In genomic region chr6:118064968-118065530, GRCm38 (mm10) we compare ENCODE assay signal across 8 mouse cellular contexts. TPM values are rescaled to one million over a fixed set of nuclear protein-coding genes. Genes with fewer than 3 reads are reported as not detected.
A peak's percentile ranks its signal among the peaks of the same experiment; 100 is the strongest.
DNase-seq lines count a peak whose midpoint lies in the region; ATAC-seq and TF ChIP-seq lines count a peak whose summit lies in the region.

No protein-coding gene starts in this region.

- H3K9ac ChIP-seq in heart, postnatal 0 days (replicated peaks; ENCODE audit: low read depth, low read length), result no peak overlapping the region
- H3K9ac ChIP-seq in limb, embryonic 14.5 days (ENCODE audit: low read depth, low read length, severe bottlenecking), result no peak overlapping the region
- H3K9ac ChIP-seq in midbrain, postnatal 0 days (replicated peaks; ENCODE audit: low read length, poor library complexity, severe bottlenecking), result no peak overlapping the region

- peak overlapping the region; percentile 55; the same call in 1 of the 2 replicates for H3K4me3 ChIP-seq in heart, postnatal 0 days (ENCODE audit: low read depth, low read length)
- H3K4me3 ChIP-seq in limb, embryonic 14.5 days (replicated peaks; ENCODE audit: low read length), result no peak overlapping the region
- H3K4me3 ChIP-seq in midbrain, postnatal 0 days (ENCODE audit: low read depth, low read length), result no peak overlapping the region

- TF ChIP-seq EP300 in heart, postnatal 0 days (IDR thresholded peaks at IDR 0.05; ENCODE audit: low read depth), result no peak

- H3K27ac ChIP-seq in heart, postnatal 0 days (ENCODE audit: low read depth), result no peak overlapping the region
- no peak overlapping the region for H3K27ac ChIP-seq in limb, embryonic 14.5 days (replicated peaks; ENCODE audit: low read depth, low read length)
- no peak overlapping the region for H3K27ac ChIP-seq in midbrain, postnatal 0 days (ENCODE audit: low read depth, low read length)

- DNase-seq in layer of hippocampus, postnatal 10 days (ENCODE audit: low spot score in 2 of 2), result peak; percentile 68 to 73
- DNase-seq in layer of hippocampus, postnatal 36 days, result no peak
- peak; percentile 29 for DNase-seq in T-cell, adult 2 months (ENCODE audit: low spot score)
- DNase-seq in embryo, embryonic 9.5 days (ENCODE audit: extremely low spot score), result peak; percentile 55
- DNase-seq in heart, postnatal 0 days (ENCODE audit: low spot score), result peak; percentile 28
- peak; percentile 59 for DNase-seq in limb, embryonic 14.5 days (ENCODE audit: low spot score)
- DNase-seq in midbrain, postnatal 0 days (ENCODE audit: low spot score), result peak; percentile 78
- no peak for DNase-seq in left cerebral cortex, adult 9 months (ENCODE audit: low spot score in 2 of 2)

- peaks cover 15% of the 10 kb centered on the region for H3K4me1 ChIP-seq in heart, postnatal 0 days (ENCODE audit: control insufficient read depth, insufficient read depth)
- peaks cover 7% of the 10 kb centered on the region for H3K4me1 ChIP-seq in limb, embryonic 14.5 days (ENCODE audit: control insufficient read depth, insufficient read depth, low read length)
- peaks cover 9% of the 10 kb centered on the region; the same call in 1 of the 2 replicates for H3K4me1 ChIP-seq in midbrain, postnatal 0 days (ENCODE audit: insufficient read depth, low read length)

- 21% methylated on average over 7 of the region's 7 CpGs for WGBS in heart, postnatal 0 days
- 10% methylated on average over 7 of the region's 7 CpGs for WGBS in limb, embryonic 14.5 days
- 15% methylated on average over 7 of the region's 7 CpGs for WGBS in midbrain, postnatal 0 days

- no peak for ATAC-seq in heart, postnatal 0 days (ENCODE audit: insufficient read depth, low read depth)
- ATAC-seq in limb, embryonic 14.5 days (ENCODE audit: low FRiP score, low read depth), result no peak; the same call in 1 of the 2 replicates
- peak; percentile 31; the same call in 1 of the 2 replicates for ATAC-seq in midbrain, postnatal 0 days (ENCODE audit: low FRiP score)

- TF ChIP-seq POLR2A in limb, embryonic 14.5 days (IDR thresholded peaks at IDR 0.05; ENCODE audit: borderline replicate concordance, extremely low read depth, insufficient read depth, insufficient read length), result no peak

- H3K4me2 ChIP-seq in heart, postnatal 0 days (ENCODE audit: low read depth, low read length), result no peak overlapping the region
- H3K4me2 ChIP-seq in limb, embryonic 14.5 days (replicated peaks; ENCODE audit: low read depth, low read length, severe bottlenecking), result no peak overlapping the region
- H3K4me2 ChIP-seq in midbrain, postnatal 0 days (ENCODE audit: low read depth, low read length, poor library complexity, severe bottlenecking), result peak overlapping the region; percentile 95

- H3K36me3 ChIP-seq in heart, postnatal 0 days (replicated peaks; ENCODE audit: control insufficient read depth, insufficient read depth, low read length), result no peaks in the 10 kb centered on the region
- no peaks in the 10 kb centered on the region for H3K36me3 ChIP-seq in limb, embryonic 14.5 days (ENCODE audit: control insufficient read depth, insufficient read depth, low read length)
- no peaks in the 10 kb centered on the region for H3K36me3 ChIP-seq in midbrain, postnatal 0 days (ENCODE audit: insufficient read depth, low read length)

- peak; percentile 63 for TF ChIP-seq CTCF in heart, postnatal 0 days (IDR thresholded peaks at IDR 0.05; ENCODE audit: low read depth)
- TF ChIP-seq CTCF in midbrain, postnatal 0 days (IDR thresholded peaks at IDR 0.05), result peak; percentile 79

- peaks cover 26% of the 10 kb centered on the region for H3K27me3 ChIP-seq in heart, postnatal 0 days (ENCODE audit: control insufficient read depth, insufficient read depth, low read length)
- peaks cover 17% of the 10 kb centered on the region for H3K27me3 ChIP-seq in limb, embryonic 14.5 days (ENCODE audit: control insufficient read depth, insufficient read depth, low read length)
- no peaks in the 10 kb centered on the region for H3K27me3 ChIP-seq in midbrain, postnatal 0 days (ENCODE audit: insufficient read depth, low read length)

- no peaks in the 10 kb centered on the region for H3K9me3 ChIP-seq in heart, postnatal 0 days (replicated peaks; ENCODE audit: control insufficient read depth, low read length)
- H3K9me3 ChIP-seq in limb, embryonic 14.5 days (ENCODE audit: control insufficient read depth, low read length), result no peaks in the 10 kb centered on the region
- no peaks in the 10 kb centered on the region for H3K9me3 ChIP-seq in midbrain, postnatal 0 days (ENCODE audit: low read length)

RNA-seq across cellular contexts. Expression of gene Rasgef1a, which starts 53.8 kb away (rescaled TPM):
- total RNA-seq in layer of hippocampus, postnatal 10 days (2021), result 10 to 100 TPM; 88.6 to 89.3 TPM
- 100 to 1,000 TPM; 207 to 211 TPM for total RNA-seq in layer of hippocampus, postnatal 36 days (2021)
- total RNA-seq in heart, postnatal 0 days (2014; rRNA removed; ENCODE audit: low replicate concordance), result 1.8 and 2.1 TPM in 2 replicates
- polyA plus RNA-seq in heart, postnatal 0 days (2015; fragmentation: Nextera tagmentation; extraction: Ambion mirVana), result 0.16 and 0.18 TPM in 2 replicates
- polyA plus RNA-seq in limb, embryonic 14.5 days (2012; rRNA removed), result 0.15 and 0.28 TPM in 2 replicates
- not detected in 2 replicates for polyA plus RNA-seq in limb, embryonic 14.5 days (2014; fragmentation: Nextera tagmentation; extraction: Ambion mirVana)
- total RNA-seq in midbrain, postnatal 0 days (2014; rRNA removed), result 23.0 and 25.4 TPM in 2 replicates
- 10.9 and 11.6 TPM in 2 replicates for polyA plus RNA-seq in midbrain, postnatal 0 days (2015; fragmentation: Nextera tagmentation; extraction: Ambion mirVana)

Comparison
In these comparisons a context has a peak if more than half of its experiments do, and no peak if none do; other contexts are left out.
1. DNase-seq: peak in layer of hippocampus, postnatal 10 days (2 of 2), T-cell, adult 2 months (single experiment), embryo, embryonic 9.5 days (single experiment), heart, postnatal 0 days (single experiment), limb, embryonic 14.5 days (single experiment) and midbrain, postnatal 0 days (single experiment); none in layer of hippocampus, postnatal 36 days (0 of 2) and left cerebral cortex, adult 9 months (0 of 2).